Mouse (Mus musculus): ENCODE measurements around the gene Col27a1.

DNA sequence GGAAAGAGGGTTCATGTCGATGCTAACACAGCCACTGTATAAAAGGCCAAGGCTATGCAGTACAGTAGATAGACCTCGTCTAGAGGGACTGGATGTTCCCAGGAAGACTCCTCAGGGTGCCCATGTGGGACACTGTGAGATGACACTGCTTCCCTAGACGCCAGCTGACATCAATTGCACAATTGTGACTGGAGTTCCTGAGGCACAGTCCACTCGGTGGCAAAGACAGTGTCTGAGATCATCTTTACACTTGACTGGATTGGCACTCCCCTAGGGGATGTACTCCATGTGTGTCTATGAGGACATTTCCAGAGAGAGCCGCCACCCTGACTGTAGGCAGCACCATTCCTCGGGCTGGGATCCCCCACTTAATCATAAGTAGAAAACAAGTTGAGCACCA, 134.7 kb downstream of the Col27a1 start:
- TF ChIP-seq EP300 (IDR thresholded peaks at IDR 0.05; ENCODE audit: low read depth): no peak
- TF ChIP-seq CTCF (IDR thresholded peaks at IDR 0.05; ENCODE audit: low read depth): no peak

All from liver, embryonic 14.5 days (tissue).